Mouse (Mus musculus) inflammation-experienced regulatory T-cells, adult 6 months (primary cell): ENCODE results near the gene Fam186a. TPM values are rescaled to one million over a fixed set of nuclear protein-coding genes. Genes with fewer than 3 reads are reported as not detected.
"Not testable (repeated sequence)": the region's sequence is repeated elsewhere in the genome, so short reads cannot be mapped to it uniquely, and the experiment has no call there.

Experiments
- ATAC-seq: one replicate; pipeline ENCODE4 v1.8.0; 2017
- polyA plus RNA-seq, 3 experiments: library from polyadenylated mRNA; unstranded; fragments of 100-300 nt; shearing (Covaris generic); gene quantifications; one replicate each; pipeline ENCODE4 v1.2.1; 2017

Fam186a gene
- not detected for polyA plus RNA-seq

DNA sequence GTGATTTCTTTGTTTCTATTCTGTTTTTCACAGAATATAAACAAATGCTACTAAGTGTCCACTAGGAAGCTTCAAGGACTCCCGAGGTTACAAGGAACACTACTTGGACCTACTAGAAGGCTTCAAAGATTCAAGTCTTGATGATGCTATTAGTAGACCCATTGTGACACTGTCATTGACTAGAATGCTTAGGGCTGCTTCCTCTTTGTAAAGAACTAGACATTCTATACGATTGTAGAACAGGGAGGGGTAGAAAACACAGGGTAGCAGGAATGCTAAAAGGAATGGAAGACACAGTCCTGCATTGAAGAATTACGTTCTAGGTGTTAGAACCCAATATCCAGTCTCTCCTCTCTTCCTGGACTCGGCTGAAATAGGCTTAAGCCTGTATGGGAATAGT, at the start of gene Fam186a:
Fam186a (minus strand) TSS at position 101 of the 400 bp plus-strand sequence.
- no peak for ATAC-seq

DNA sequence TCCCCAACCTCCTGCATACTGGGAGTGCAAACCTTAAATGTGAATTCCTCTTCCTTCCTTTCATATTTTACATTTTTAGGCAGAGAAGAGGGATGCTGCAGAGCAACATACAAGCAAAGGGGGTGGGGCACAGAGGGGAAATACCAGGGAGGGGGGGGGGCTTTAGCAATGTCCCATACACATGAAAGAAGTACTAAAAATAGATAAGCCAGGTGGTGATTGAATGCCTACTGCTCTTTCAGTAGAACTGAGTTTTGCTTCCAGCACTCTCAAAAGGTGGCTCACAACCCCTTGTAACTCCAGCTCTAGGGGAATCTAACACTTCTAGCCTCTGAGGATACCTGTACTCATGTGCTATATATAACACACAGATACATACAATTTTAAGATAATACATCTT, 39.3 kb upstream of the Fam186a start:
- no peak for ATAC-seq

DNA sequence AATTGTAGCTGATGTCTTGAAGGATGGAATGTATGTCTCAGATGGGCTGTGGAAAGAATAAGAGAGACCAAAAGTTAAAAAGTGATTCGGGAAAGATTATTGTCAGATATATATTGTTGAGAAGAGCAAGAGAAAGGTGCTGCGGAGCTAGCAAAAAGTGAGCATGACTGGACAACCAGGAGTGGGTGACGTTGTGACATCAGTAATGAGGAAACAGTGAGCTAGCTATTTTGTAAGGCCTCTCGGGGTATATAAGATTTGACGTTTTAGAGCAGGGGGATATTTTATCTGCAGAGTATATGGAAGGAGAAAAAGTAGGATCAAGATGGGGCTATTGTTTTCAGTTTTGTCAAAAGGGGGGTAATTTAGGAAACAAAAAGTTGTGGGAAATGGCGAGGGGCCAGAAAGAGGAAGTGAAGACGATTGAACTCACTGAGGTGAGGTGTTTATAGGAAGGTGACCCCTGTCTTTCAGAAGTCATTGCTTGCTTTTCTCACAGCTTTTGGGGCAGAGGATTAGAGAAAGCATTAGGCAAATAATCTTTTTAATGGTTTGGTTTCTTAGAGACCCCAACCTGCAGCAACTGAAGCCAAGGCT, 37.9 kb upstream of the Fam186a start:
- ATAC-seq = no peak

DNA sequence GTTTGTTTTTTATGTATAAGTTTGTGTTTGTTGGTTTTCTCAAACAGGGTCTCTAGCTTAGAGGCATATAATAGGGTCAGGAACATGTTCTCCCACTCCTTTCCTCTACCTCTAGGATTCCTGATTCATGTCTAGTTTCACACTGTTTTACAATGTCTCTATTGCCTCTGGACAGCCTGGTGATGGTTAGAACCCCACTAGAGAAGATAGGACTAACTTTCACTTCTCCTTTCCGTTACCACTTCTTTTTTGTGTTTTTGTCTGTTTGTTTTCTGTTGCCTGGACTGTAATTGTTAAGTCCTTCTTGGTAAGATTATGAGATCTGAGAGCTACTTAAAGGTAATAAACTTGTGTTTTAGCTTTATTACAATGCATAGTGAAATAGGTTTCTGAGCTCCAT, 32.5 kb upstream of the Fam186a start:
- no peak for ATAC-seq

DNA sequence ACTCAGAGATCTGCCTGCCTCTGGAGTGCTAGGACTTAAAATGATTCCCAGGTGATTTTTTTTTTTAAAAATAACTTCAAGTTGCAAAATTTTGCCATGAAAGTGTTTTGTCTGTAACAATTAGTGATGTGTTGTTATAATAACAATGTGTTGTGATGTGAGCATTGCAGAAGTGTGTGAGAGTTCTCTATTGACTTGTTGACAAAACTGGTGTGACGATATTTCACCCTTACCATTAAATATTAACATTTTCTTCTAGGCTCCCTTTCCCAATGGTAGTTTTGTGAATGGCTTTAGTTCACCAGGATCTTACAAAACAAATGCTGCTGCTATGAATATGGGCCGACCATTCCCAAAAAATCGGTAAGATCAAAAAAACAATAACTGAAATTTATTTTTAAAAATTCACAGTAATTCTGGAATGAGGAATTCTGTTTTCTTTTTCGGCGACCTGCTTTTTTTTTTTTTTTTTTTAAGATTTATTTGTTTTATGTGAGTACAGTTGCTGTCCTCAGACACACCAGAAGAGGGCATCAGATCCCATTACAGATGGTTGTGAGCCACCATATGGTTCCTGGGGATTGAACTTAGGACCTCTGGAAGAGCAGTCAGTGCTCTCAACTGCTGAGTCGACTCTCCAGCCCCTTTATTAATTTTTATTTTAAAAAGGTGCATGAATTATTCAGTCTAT, 30.4 kb upstream of the Fam186a start:
- ATAC-seq = no peak

DNA sequence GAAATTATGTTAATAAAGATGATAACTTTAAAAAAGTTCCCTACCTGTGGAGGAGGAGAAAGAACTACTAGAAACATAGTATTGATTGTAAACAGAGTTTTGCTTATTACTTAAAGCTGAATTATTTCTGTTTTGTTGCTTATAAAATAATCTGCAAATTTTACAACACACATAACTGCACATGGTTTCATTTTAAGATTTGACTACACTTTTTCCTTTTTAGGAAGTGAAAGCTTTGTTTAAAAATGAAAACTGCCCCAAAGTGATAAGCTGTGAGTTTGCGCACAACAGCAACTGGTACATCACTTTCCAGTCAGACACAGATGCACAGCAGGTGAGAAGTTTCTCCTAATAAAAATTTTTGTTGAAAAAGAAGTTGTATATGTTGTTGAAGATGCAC, 26.2 kb upstream of the Fam186a start:
- ATAC-seq = no peak

DNA sequence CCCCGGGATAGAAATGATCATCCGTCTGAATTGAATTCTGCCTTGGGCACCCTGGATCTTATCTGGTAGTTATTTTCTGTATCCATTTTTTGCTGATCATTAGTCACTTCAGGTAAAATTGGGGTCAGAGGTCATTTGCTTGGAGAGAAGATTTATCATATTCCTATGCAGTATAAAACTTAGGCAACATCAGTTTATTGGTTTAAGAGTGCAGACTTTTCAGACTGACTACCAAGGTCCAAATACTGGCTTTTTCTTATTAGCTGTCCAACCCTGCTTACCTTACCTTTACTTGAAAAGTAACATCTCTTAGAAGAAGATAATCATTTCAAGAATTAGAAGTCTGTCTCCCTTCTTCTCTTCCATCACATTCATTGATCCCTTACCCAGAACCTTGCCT, 12.9 kb upstream of the Fam186a start:
- ATAC-seq = no peak

DNA sequence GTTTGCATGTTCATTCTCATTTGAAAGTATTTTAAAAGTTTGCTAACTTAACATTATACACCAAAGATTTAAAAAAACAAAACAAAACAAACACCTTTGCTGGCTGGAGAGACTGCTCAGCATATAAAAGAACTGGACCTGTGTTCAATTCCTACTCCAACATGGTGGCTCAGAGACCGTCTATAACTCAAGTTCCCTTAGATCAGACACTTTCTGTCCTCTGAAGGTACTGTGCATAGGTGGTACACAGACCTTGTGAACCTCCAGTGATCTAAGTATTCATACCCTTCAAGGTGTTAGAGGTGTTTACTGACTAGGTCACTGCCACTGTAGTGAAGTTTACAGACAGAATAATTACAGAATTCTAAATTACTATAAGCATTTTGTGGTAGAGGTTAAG, 12.4 kb upstream of the Fam186a start:
- ATAC-seq = no peak

DNA sequence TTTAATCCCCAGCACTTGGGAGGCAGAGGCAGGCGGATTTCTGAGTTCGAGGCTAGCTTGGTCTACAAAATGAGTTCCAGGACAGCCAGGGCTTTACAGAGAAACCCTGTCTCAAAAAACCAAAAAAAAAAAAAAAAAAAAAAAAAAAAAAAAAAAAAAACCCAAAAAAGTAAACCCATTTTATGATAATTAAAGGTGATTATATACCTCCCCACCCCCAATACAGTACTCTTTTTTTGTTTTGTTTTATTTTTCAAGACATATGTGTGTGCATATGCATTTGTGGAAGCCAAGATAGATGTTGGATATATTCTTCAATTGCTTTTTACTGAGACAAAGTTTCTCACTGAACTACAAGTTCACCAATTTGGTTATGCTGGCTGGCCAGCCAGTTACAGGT, 9.3 kb upstream of the Fam186a start:
- not testable (repeated sequence) for ATAC-seq

DNA sequence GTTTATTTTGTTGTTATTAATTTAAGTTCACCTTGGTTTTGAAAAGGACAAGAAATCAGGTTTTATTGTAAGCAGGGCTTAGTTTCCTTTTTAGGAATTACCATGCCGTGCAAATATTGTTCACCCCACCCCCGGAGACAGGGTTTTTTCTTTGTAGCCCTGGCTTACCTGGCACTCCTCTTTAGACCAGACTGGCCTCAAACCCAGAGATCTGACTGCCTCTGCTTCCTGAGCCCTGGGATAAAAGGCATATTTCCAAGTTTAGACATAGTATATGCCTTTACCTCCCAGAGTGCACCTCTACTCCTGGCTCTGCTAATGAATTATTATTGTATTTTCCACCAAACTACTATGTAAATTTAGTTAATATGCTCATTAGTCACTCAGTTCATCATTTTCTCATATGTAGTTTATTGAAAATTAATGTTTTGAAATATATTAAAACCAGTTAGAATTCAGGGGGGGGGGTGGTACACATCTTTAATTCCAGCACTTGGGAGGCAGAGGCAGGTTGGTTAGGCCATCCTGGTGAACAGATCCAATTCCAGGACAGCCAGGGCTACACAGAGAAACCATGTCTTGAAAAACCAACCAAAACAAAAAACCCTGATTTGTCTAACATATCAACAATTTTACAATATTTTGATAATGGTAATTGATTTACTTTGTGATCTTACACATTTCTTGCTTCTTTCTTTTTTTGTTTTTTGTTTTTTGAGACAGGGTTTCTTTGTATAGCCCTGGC, 7.8 kb upstream of the Fam186a start:
- ATAC-seq = no peak

DNA sequence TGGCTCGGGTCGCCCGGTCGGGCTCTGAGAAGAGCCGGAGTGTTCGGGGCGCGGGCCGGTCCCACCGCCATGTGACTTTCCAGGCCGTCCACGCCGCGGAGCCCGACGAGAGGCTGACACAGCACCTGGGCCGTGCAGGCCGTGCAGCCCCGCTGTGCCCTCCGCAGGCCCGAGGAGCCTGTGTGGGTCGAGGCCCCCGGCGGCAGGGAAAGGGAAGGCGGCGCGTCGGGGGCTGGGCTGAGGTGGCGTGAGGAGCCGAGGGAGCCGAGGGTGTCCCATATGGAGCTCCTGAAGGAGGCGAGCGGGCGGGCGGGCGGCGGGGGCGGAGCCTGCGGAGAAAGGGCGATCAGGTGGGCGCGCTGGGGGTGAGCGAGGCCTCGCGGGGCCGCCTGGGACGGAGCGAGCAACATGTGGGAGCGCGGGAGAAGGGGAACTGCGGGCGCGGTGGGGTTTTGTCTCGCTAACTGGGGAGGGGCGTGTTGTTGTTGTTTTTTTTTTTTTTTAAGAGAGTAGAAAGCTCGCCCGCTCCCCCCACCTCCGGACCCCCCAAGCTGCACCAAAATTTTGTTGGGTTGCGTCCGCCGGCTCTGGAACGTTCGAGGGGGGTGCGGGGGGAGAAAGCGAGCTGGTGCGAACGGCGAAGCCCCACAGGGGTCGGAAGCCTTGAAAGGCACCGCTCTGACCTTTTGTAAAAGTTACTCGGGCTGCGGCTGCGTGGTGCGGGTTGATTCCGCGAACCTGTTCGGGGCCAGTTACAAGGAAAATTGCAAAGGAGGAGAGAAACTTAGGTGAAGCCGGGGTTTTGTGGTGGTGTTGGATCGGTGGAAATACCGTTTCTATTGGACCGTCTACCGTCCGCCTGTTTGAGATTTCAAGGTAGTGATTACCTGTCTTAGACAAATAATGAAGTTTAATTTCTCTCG, 6.4 kb upstream of the Fam186a start:
- ATAC-seq = peak; percentile 39

DNA sequence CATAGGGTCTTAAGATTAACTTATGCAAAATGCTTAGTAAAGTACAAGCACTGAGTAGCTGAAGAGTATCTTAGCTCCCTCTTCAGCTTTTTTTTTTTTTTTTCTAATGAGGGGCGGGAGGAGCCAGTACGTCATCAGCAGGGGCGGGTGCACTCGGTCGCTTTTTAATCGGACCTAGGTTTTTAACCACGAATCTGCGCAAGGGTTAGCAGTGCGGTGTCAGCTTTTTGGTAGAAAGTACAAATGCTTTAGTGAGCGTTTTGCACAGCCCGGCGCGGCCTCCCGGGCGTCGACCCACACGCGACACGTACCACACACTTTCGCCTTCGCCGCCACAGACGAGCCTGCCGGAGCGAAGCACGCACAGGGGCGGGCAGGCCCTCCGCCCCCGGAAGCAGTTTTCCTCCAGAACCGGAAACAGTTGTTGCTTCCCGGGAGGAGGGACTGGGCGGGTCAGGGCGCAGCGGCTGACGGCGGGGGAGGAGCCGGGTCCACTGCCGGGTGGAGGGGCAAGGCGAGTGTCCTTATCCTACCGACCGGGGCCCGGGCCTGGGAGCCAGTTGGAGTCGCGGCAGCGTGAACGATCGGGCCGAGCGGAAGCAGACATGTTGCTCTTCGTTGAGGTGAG, 5.6 kb upstream of the Fam186a start:
- ATAC-seq = peak; percentile 90

DNA sequence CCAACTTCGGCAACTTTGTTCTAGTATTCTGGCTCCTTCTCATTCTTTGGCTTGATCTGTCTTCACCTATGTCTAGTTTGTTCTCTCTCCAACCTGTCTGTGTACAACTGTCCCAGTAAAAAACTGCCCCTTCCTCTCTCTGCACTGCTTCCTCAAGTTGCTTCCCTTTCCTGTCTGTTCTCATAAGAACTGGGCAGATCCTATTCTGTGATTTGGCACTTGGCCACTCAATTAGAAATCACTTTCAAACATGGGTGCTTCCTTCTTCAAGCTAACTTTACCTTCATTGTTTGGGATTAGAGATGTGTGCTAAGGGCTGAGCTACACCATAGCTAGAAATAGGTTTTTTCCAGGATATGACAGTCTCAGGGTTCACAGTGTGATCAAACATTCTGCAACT, 3.7 kb upstream of the Fam186a start:
- ATAC-seq = no peak

DNA sequence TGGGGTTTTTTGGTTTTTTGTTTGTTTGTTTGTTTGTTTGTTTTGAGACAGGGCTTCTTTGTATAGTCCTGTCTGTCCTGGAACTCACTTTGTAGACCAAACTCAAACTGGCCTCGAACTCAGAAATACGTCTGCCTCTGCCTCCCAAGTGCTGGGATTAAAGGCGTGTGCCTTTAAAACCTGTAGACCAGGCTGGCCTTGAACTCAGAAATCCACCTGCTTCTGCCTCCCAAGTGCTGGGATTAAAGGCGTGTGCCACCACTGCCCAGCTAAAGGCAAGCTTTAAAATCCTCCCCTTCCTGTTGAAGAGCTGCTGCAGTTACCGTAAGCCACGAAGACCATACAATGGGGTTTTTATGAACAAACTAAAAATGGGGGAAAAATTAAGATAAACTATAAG, 2.9 kb upstream of the Fam186a start, which contains the start of gene Larp4:
Larp4 (plus strand) TSS at position 301 of the 400 bp plus-strand sequence.
- ATAC-seq = not testable (repeated sequence)

DNA sequence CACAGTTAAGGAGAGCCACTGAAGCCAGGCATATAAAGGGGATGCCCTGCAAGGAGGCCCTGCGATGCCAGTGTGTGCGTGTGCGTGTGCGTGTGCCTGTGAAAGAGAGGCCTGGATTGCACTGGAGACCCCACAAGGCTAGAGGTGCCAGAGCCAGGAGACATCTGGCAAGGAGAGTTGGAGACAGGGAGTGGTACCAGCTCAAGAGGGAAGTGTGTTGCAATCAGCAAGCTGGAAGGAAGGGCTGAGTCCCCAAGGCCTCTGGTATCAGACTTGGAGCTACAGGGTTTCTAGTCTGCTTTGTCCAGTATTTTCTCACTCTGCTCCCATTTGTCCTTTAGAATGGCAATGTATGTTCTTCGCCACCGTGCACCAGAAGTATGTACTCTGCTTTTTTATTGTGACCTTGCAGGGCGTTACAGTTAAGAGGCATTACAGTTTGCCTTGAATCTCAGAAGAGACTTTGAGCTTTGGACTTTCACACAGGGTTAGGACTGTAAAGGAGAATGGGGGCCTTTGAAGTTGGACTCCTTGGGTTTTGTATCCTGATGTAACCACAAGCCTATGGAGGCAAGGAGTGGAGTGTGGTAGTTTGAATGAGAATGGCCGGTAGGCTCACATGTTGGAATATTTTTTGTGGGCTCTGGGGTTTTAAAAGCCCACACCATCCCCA, 1.6 kb downstream of the Fam186a start:
- no peak for ATAC-seq

DNA sequence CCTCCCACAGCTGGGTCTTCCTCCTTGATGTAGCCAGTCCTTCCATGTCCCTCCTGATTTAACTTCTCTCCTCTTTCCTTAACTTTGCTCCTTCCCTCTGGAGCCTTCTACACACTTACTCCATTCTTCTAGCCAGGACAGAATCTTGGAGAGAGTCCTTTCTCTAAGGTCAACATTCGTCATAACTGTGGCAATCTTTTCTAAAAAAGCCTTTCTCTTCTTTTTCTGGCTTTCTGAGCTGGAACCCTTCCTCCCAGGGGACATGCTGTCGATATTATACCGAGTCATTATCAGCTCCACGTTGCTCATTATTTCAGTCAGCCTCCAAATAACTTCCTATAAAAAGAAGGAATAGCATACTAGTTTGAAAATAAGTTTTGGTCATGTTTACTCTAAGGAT, 11.5 kb downstream of the Fam186a start:
- no peak for ATAC-seq

DNA sequence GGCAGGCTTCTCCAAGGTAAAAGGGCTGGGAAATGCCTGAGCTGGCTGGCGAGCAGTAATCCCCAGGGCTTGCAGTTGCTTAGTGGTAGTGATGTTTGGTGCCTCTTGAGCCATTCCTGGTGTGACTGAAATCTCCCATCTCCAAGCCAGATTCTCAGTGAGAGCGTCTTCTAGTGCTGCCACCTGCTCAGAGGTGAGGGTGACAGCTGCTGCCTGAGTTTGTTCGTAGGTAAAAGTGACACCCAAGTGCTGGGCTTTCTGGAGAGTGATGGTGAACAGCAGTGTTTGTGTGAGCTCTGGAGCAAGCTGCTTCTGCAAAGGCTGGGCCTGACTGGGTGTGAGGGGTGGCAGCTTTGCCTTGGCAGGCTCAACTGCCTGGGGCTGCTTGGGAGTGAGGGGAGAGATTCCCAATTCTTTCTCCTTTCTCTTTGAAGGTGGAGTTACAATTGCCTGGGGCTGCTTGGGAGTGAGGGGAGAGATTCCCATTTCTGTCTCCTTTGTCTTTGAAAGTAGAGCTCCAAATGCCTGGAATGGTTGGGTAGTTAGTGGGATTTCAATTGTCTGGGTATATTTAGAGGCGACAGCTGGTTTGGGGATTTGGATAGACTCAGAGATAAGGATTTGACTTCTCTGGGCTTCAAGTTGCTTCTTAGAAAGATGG, 25.8 kb downstream of the Fam186a start:
- no peak for ATAC-seq

DNA sequence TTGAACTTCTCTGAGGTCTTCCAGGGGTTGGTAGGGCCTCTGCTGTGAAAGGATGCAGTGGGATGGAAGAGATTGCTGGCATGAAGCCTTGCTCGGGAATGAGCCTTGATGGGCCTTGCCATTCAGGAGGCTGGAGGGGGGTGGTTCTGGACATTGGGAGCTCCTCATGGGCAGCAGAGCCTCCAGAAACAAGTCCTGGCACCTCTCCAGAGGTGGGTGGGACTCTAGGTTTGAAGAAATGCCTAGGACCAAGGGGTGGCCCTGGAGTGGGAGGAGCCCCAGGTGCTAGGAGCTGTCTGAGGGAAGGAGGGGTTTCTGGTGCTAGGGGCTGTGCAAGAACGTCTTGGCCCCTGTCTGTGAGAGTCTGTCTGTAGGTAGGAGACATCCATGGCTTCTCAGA, 26.4 kb downstream of the Fam186a start:
- no peak for ATAC-seq

DNA sequence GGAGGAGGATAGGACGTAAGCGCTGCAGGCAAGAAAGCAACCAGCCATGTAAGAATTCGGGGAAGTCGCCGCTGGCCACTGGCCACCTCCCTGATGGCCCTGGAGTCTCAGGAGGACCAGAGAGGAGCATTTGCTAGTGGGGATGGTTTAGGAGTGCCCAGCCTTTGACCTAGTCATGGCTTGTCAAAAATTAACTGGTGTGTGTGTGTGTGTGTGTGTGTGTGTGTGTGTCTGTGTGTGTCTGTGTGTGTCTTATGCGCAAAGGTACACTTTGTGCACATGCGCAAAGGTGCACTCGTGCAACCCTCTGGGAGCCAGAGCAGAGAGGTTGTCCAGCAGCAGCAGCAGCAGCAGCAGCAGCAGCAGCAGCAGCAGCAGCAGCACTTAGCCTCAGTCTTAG, 29.0 kb downstream of the Fam186a start:
- ATAC-seq = no peak

DNA sequence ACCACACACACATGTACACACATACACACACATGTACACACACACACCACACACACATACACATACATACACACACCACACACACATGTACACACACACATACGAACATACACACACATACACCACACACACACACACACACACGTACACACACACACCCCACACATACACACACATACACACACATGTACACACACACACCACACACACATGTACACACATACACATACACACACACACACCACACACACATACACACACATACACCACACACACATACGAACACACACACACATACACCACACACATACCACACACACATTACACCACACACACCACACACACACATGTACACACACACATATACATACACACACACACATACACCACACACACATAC, 30.2 kb downstream of the Fam186a start:
- no peak for ATAC-seq

DNA sequence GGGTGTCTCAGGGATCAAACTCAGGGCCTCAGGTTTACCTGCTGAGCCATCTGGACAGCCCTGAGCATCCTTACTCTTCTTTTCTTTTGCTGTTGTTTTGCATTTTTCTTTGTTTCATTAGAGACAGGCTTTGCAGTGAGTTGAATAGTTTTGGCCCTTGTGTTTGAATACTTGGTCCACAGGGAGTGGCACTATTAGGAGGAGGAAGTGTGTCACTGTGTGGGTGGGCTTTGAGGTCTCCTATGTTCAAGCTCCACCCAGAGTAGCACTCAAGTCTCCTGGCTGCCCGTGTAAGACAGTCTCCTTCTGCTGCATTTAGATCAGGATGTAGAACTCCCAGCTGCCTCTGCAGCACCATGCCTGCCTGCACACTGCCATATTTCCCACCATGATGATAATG, 32.4 kb downstream of the Fam186a start:
- ATAC-seq = no peak
